Mouse (Mus musculus): ENCODE measurements at regions not wholly inside any gene's neighbourhood (a gene's known extent, or its start where the extent isn't known, plus 50 kb on each side); places are given as distances from the start of the nearest gene placed in this dataset.
"Not testable (repeated sequence)": the region's sequence is repeated elsewhere in the genome, so short reads cannot be mapped to it uniquely, and the experiment has no call there.

- Histone ChIP-seq H3K4me3 (ENCODE audit: low read depth, low read length) (no peak overlapping the region), H3K27ac (ENCODE audit: low read depth, low read length) (no peak overlapping the region), H3K4me1 (ENCODE audit: control insufficient read depth, insufficient read depth, low read length) (no peaks in the 10 kb centered on the region), H3K36me3 (ENCODE audit: control insufficient read depth, insufficient read depth, low read length) (no peaks in the 10 kb centered on the region), H3K27me3 (ENCODE audit: control insufficient read depth, insufficient read depth, low read length) (no peaks in the 10 kb centered on the region), H3K9ac (replicated peaks; ENCODE audit: low read depth, low read length) (no peak overlapping the region), H3K9me3 (ENCODE audit: control insufficient read depth, low read length) (no peaks in the 10 kb centered on the region), H3K4me2 (ENCODE audit: low read depth, low read length) (no peak overlapping the region)
- 84% methylated on average over 4 of the region's 4 CpGs for WGBS
- ATAC-seq (ENCODE audit: low read depth): no peak
Measured at GRCm38 (mm10) chr15:14951246-14951645, 1777.3 kb upstream of the Cdh9 start.

GRCm38 (mm10) chr15:14982227-14982626 is 1746.3 kb upstream of the Cdh9 start:
- H3K27ac ChIP-seq (ENCODE audit: low read depth, low read length): no peak overlapping the region
- H3K4me3 ChIP-seq (ENCODE audit: low read depth, low read length): no peak overlapping the region
- ATAC-seq (ENCODE audit: low read depth): peak; percentile 75; the same call in 1 of the 2 replicates
- no peaks in the 10 kb centered on the region for H3K36me3 ChIP-seq (ENCODE audit: control insufficient read depth, insufficient read depth, low read length)
- H3K27me3 ChIP-seq (ENCODE audit: control insufficient read depth, insufficient read depth, low read length): no peaks in the 10 kb centered on the region
- no peaks in the 10 kb centered on the region for H3K4me1 ChIP-seq (ENCODE audit: control insufficient read depth, insufficient read depth, low read length)
- H3K9me3 ChIP-seq (ENCODE audit: control insufficient read depth, low read length): no peaks in the 10 kb centered on the region
- no peak overlapping the region for H3K9ac ChIP-seq (replicated peaks; ENCODE audit: low read depth, low read length)
- WGBS: 65% methylated on average over 3 of the region's 3 CpGs
- H3K4me2 ChIP-seq (ENCODE audit: low read depth, low read length): no peak overlapping the region

- ATAC-seq (ENCODE audit: low read depth); H3K27me3 ChIP-seq (ENCODE audit: control insufficient read depth, insufficient read depth, low read length); H3K4me1 ChIP-seq (ENCODE audit: control insufficient read depth, insufficient read depth, low read length); H3K9me3 ChIP-seq (ENCODE audit: control insufficient read depth, low read length); H3K4me2 ChIP-seq (ENCODE audit: low read depth, low read length); H3K4me3 ChIP-seq (ENCODE audit: low read depth, low read length); H3K9ac ChIP-seq (replicated peaks; ENCODE audit: low read depth, low read length); H3K27ac ChIP-seq (ENCODE audit: low read depth, low read length); H3K36me3 ChIP-seq (ENCODE audit: control insufficient read depth, insufficient read depth, low read length): not testable (repeated sequence)
- WGBS: 57% methylated on average over 2 of the region's 2 CpGs
Measured at GRCm38 (mm10) chr15:15019352-15019751, 1709.2 kb upstream of the Cdh9 start.
